Mouse (Mus musculus): ENCODE data around the gene Syn1. TPM values are rescaled to one million over a fixed set of nuclear protein-coding genes. Genes with fewer than 3 reads are reported as not detected.

Gene Syn1
- total RNA-seq, 2 experiments from 2014 or later = 453 to 456 TPM

DNA sequence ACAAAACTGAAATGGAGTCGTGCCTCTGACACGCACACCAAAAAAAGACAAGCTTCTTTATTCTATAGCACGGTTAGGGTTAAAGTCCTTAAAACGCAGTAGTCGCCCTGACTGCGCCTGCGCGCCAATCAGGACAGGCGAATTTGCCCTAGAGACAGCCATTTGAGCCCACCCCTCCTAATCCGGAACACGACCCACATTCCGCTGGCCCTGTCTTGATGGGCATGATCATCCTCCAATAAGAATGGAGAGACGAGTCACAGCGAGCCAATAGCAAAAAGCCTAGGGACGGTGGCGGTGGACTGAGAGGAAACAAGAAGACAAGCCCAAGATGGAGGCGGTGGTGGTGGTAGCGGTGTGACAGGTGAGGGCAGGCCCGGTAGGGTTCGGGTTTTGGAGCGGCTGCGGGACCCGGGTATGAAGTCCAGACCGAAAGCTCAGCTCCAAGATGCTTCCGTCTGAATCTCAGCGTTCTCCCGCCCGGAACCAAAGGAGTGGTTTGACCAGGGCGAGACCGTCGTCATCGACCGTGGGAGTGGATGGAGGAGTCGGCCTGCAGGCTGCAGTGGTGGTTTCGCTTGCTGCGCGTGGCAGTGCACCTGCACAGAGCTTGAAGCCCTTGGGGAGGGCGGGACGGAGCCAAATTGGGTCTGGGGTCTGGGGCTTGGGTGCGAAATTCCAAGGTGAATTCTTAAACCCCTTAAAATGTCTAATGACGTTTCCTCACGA lies 72.4 kb downstream of the Syn1 start:
- no peak for TF ChIP-seq CTCF (conservative IDR thresholded peaks at IDR 0.05)
- DNase-seq (ENCODE audit: low spot score in 2 of 2) = peak; percentile 88 to 95
- Histone ChIP-seq H3K27ac (peak overlapping the region; percentile 96), H3K4me3 (peak overlapping the region; percentile 75)

DNA sequence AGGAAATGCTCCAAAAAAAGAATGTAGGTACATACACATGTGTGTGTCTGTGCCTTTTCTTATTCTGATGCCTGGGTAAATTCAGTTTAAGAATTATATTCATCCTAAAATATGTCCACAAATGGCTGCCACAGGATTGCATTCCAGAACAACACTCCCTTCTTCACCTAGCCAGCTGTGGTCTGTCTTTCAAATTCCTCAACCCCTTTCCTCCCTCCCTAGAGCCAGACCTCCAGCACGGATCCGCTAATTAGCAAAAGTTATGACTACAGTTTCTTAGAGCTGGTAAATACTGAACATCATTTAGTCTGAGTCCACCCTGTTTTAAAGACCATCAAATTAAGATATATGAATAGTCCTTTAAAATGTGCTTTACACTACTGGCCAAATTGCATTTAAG lies 73.0 kb downstream of the Syn1 start:
- no peak for DNase-seq (ENCODE audit: low spot score in 2 of 2)
- peak overlapping the region; percentile 49 for H3K4me3 ChIP-seq
- TF ChIP-seq CTCF (conservative IDR thresholded peaks at IDR 0.05) = no peak

DNA sequence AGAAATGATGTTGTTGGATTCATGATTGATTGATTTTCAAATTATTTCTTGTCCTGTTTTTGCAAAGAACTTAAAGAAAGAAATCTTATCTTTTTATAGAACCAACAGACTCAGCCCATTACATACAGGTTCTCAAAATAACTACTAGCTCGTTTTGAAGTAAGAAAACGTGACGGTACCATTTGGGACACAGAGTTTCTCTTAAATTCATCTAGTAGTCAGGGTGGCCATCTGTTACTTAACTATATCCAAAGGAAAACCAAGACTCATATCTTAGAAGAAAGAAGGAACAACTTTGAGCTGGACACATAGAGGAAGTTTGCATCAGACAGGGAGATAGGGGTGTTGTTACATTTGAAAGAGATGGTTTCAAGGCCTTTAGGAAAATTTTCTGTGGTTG lies 73.6 kb downstream of the Syn1 start:
- no peak for DNase-seq (ENCODE audit: low spot score in 2 of 2)
- H3K4me3 ChIP-seq = no peak overlapping the region
- no peak overlapping the region for H3K27ac ChIP-seq
- TF ChIP-seq CTCF (conservative IDR thresholded peaks at IDR 0.05) = no peak

More for the DNA sequence above, 73.0 kb downstream of the Syn1 start:
- H3K27ac ChIP-seq = peak overlapping the region; percentile 87

DNA sequence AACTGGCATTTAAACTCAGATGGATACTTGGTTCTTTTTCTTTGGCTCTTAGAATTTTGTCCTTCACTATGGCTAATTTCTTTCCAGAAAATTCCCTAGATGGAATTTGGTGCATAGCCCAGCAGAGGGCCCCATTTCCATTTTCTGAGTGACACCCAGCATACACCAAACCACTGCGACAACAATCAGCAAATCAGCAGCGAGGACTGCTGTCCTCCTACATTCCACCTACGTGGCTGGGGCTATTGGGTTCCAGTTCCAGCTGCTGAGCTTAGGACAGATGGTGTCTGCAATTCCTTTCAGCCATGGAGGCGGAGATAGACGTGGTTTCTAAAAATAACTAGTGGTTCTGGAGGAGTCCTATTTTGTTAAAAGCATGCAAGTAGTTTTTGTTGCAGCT lies 91.9 kb downstream of the Syn1 start:
- no peak overlapping the region; the same call in 1 of the 2 replicates for H3K4me3 ChIP-seq
- peak overlapping the region; percentile 59; the same call in 1 of the 2 replicates for H3K27ac ChIP-seq
- peak; percentile 55 to 77 for DNase-seq (ENCODE audit: low spot score in 2 of 2)
- peak; percentile 75 for TF ChIP-seq CTCF (conservative IDR thresholded peaks at IDR 0.05)

DNA sequence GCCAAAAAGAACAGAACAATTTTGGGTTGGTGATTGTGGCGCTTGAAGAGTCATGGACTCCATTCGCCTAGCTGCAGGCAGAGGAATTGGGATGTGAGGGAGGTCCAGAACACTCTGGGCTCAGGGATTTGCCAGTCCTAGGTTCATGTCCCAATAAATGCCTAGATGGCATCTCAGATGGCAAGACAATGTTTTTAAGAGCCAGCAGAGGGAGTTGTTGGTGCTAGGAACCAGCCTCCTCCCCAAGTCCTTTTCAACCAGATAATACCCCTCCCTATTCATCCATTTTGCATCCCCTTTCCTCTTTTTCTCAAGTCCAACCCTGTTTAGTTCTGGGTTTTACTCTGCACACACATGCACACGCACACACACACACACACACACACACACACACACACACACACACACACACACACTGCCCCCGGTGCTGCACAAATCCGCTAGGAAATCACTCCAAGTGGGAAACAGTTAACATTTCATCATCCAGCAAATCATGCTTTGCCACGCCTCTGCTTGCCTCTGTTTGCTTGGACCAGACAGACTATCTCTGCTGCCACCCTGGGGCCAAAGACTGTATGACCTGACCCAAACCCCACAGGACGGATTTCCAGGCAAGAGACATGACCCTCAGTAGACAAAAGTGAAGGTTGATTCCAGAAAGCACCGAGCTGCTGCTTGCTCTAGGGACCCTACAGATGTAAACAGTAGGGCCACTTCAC lies 100.9 kb downstream of the Syn1 start:
- DNase-seq (ENCODE audit: low spot score in 2 of 2) = peak; percentile 25 to 32
- Histone ChIP-seq H3K4me3 (peak overlapping the region; percentile 57), H3K27ac (peak overlapping the region; percentile 92)
- TF ChIP-seq CTCF (conservative IDR thresholded peaks at IDR 0.05) = peak; percentile 56

DNA sequence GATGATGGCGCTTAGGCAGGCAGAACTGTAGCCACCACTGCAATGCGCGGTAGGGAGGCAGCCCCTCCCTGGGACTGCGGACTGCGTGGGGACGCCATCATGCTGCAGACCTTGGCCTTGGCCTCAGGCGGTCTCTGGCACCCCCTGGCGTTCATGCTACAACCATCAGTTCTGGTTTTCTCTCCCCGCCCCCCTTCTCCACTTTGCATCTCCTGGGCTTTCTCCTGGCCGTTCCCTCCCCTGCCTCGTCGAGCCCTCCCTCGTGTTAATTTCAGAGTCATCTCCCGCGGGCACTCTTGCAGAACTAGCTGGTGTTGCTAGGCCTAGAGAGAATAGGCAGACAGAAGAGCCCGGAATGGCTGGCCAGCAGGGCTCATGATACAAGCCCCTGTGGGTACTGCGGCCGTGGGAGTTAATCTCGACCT lies 101.6 kb downstream of the Syn1 start:
- Histone ChIP-seq H3K27ac (peak overlapping the region; percentile 92), H3K4me3 (peak overlapping the region; percentile 57)
- peak; percentile 75 for TF ChIP-seq CTCF (conservative IDR thresholded peaks at IDR 0.05)
- peak; percentile 78 to 79 for DNase-seq (ENCODE audit: low spot score in 2 of 2)

DNA sequence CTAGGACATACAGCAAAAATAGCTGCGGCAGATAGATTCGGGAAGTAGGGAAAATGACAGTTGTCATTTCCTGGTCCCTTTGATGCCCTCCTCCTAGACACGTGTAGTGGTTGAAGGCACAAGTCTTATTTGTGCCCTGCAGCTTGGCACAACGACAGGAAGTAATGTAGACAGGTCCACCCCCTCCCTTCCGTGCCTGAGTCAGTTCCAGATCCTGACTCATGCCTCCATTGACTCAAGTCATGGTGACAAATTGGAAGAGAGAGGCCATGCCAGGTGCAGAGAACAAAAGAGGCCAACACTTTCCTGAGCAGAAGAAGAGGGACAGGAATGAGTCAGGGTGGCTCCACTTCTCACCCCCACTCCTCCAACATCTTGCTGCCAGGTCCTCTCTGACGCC lies 103.8 kb downstream of the Syn1 start:
- DNase-seq (ENCODE audit: low spot score in 2 of 2) = no peak
- Histone ChIP-seq H3K4me3 (no peak overlapping the region), H3K27ac (no peak overlapping the region)
- TF ChIP-seq CTCF (conservative IDR thresholded peaks at IDR 0.05) = no peak

Small RNA genes lying within 50 kb of the gene (microRNA-seq; reads per million reads assigned to microRNA genes)
- gene Gm24824 (0 reads per million in 2 experiments), gene Mir5617 (6.1 to 7.7 reads per million in 2 experiments)

Other genes with a start within 250 kb of the Syn1 start
- 100 to 1,000 TPM; 195 to 200 TPM for gene Cdk16, start 233.1 kb downstream of the Syn1 start, total RNA-seq (2021)
- 100 to 1,000 TPM; 114 to 122 TPM for gene Usp11, start 217.1 kb downstream of the Syn1 start, total RNA-seq (2021)
- 100 to 1,000 TPM; 180 to 199 TPM for gene Araf, start 123.2 kb downstream of the Syn1 start, total RNA-seq (2021)
- gene Timp1, start 50.8 kb downstream of the Syn1 start, total RNA-seq (2021) = not detected
- gene Cfp, start 10.6 kb upstream of the Syn1 start, total RNA-seq (2021) = 10 to 100 TPM; 12.6 to 20.6 TPM
- 10 to 100 TPM; 84.6 to 91.5 TPM for gene Elk1, start 29.6 kb upstream of the Syn1 start, total RNA-seq (2021)
- gene Uxt, start 41.0 kb upstream of the Syn1 start, total RNA-seq (2021) = 10 to 100 TPM; 13.8 to 17.4 TPM
- 10 to 100 TPM in 1 of 2 experiments, 1 to 10 TPM in 1; 9.8 to 11.1 TPM for gene Zfp182, start 141.3 kb upstream of the Syn1 start, total RNA-seq (2021)
- gene Spaca5, start 147.4 kb upstream of the Syn1 start, total RNA-seq (2021) = not detected
- gene Zfp300, start 168.5 kb upstream of the Syn1 start, total RNA-seq (2021) = 1 to 10 TPM; 4.1 to 4.8 TPM
- gene Ssxa1, start 194.8 kb upstream of the Syn1 start, total RNA-seq (2021) = not detected